Mouse (Mus musculus): ENCODE data around the gene Ppox.

DNA sequence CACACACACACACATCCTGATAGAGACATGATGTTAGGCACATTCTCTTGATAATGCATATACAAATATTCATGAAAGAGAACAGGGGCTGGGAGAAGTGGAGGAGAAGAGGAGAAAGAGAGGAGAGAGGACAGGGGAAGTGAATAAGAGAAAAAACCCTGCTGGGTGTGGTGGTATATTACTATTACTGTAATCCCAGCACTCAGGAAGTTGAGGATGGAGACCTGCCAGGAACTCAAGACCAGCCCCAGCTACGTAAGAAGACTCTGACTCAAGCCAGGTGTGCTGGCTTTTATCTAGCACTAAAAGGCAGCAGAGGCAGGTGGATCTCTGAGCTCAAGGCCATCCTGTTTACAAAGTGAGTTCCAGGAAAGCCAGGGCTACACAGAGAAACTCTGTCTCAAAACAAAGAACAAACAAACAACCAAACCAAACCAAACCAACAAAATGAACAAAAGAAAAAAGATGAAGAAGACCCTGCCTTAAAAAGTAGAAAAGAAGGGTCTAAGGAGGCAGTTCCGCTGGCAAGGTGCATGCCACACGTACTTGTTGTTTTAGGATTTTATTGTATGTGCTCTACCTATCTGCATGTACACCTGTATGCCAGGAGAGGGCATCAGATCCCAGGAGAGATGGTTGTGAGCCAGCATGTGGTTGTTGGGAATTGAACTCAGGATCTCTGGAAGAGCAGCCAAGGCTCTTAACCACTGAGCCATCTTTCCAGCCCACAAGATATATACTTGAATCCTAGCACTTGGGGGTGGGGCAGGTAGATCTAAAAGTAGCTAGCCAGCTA, 17.1 kb downstream of the Ppox start:
- TF ChIP-seq CTCF (IDR thresholded peaks at IDR 0.05; ENCODE audit: borderline replicate concordance, insufficient read depth, low read length), result no peak
- peak; percentile 34; the same call in 1 of the 2 replicates for TF ChIP-seq POLR2A (IDR thresholded peaks at IDR 0.05; ENCODE audit: low read depth, low read length)

Data from embryonic fibroblast, embryonic 13.5 days (primary cell).